Mouse (Mus musculus): ENCODE measurements around the gene Usp25.

- peak; percentile 67 for TF ChIP-seq CTCF (IDR thresholded peaks at IDR 0.05)
- TF ChIP-seq EP300 (IDR thresholded peaks at IDR 0.05): no peak
These were observed 115.2 kb downstream of the Usp25 start for GRCm38 (mm10) chr16:77128683-77129082.
